Mouse (Mus musculus) midbrain, embryonic 15.5 days (tissue): ENCODE results near the gene Fam111a. TPM values are rescaled to one million over a fixed set of nuclear protein-coding genes. Genes with fewer than 3 reads are reported as not detected.

Experiments used
- polyA plus RNA-seq: library from polyadenylated mRNA; unstranded; fragments of >200 nt; fragmentation: Nextera tagmentation; extraction: Ambion mirVana; gene quantifications from 2 replicates; pipeline ENCODE4 v1.2.1, GENCODE M21; 2015

Fam111a gene
- polyA plus RNA-seq, 1 experiment from 2014 or later, result 5.0 TPM

Other genes with a start within 250 kb of the Fam111a start
- gene Olfr1436, start 246.6 kb upstream of the Fam111a start, polyA plus RNA-seq, result not detected in 2 replicates
- not detected in 2 replicates for gene Olfr1437, start 220.6 kb upstream of the Fam111a start, polyA plus RNA-seq
- not detected in 2 replicates for gene Olfr1438-ps1, start 209.8 kb upstream of the Fam111a start, polyA plus RNA-seq
- not detected in 2 replicates for gene Olfr1440, start 158.5 kb upstream of the Fam111a start, polyA plus RNA-seq
- not detected in 2 replicates for gene Olfr1441, start 128.3 kb upstream of the Fam111a start, polyA plus RNA-seq
- not detected in 2 replicates for gene Pfpl, start 117.8 kb upstream of the Fam111a start, polyA plus RNA-seq
- gene Mpeg1, start 85.0 kb upstream of the Fam111a start, polyA plus RNA-seq, result 0.62 and 0.73 TPM in 2 replicates
- gene Dtx4, start 44.3 kb upstream of the Fam111a start, polyA plus RNA-seq, result 43.3 and 43.4 TPM in 2 replicates
- gene Gm4952, start 54.2 kb downstream of the Fam111a start, polyA plus RNA-seq, result 0.14 TPM in 1 of 2 replicates, not detected in the other
- not detected in 2 replicates for gene Glyat, start 87.6 kb downstream of the Fam111a start, polyA plus RNA-seq
- not detected in 2 replicates for gene Olfr1442, start 124.7 kb downstream of the Fam111a start, polyA plus RNA-seq
- gene Olfr1443, start 132.4 kb downstream of the Fam111a start, polyA plus RNA-seq, result not detected in 2 replicates
- gene Keg1, start 150.0 kb downstream of the Fam111a start, polyA plus RNA-seq, result not detected in 2 replicates
- 1.1 and 1.4 TPM in 2 replicates for gene Cntf, start 219.9 kb downstream of the Fam111a start, polyA plus RNA-seq